Mouse (Mus musculus): ENCODE data around the gene Lzic.

DNA sequence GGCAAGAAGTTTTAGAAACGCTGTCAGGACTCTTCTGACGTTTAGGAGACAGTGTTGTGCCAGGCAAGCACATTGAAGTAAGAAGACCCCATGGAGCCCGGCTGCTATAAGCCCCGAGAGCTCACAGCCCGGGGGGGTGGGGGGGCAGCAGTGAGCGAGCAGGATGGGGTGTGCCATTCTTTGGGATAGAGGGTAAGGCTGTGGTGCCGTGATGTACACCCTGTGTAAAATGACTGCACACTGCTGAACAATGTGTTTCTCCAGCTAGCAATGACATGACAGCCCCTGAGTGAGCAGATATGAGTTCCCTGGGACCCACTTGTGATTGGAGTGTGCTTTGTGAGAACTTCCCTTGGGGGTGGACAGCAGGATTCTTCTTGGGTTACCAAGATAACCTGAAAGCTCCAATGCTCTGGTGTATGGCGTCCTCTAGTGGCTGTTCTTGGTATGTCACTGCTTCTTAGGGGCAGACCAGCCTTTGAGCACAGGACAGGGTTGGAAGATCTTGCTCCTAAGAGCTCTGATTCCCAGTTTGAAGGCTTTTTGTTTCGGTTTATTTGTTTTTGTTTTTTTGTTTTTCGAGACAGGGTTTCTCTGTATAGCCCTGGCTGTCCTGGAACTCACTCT is 58.0 kb downstream of the Lzic start:
- TF ChIP-seq EP300 (IDR thresholded peaks at IDR 0.05; ENCODE audit: low read depth in 1 of 2, low read length in 2 of 2) (no peak), ETS1 (IDR thresholded peaks at IDR 0.05; ENCODE audit: low read depth, low read length) (no peak), ZMIZ1 (IDR thresholded peaks at IDR 0.05; ENCODE audit: low read depth, low read length) (no peak), UBTF (IDR thresholded peaks at IDR 0.05; ENCODE audit: borderline replicate concordance, insufficient read depth, low read depth, low read length) (no peak), MAX (IDR thresholded peaks at IDR 0.05; ENCODE audit: low read length) (no peak), CTCF (IDR thresholded peaks at IDR 0.05 in 2 of 3, conservative IDR thresholded peaks at IDR 0.05 in 1 of 3; ENCODE audit: control insufficient read depth in 1 of 3, insufficient read depth in 1 of 3, low read depth in 2 of 3, low read length in 3 of 3, poor library complexity in 1 of 3, severe bottlenecking in 1 of 3) (peak; percentile 92 to 100 (median 98)), KAT2A (conservative IDR thresholded peaks at IDR 0.05; ENCODE audit: low read depth, low read length) (no peak), ZKSCAN1 (IDR thresholded peaks at IDR 0.05; ENCODE audit: low read depth, low read length) (no peak), ELF1 (IDR thresholded peaks at IDR 0.05; ENCODE audit: low read depth, low read length) (no peak), RCOR1 (IDR thresholded peaks at IDR 0.05; ENCODE audit: low read depth, low read length) (no peak), USF1 (IDR thresholded peaks at IDR 0.05; ENCODE audit: low read depth, low read length) (no peak), NELFE (IDR thresholded peaks at IDR 0.05; ENCODE audit: low read depth, low read length) (no peak)
